Mouse (Mus musculus) stomach, embryonic 16.5 days (tissue): ENCODE measurements around the gene Uso1. TPM values are rescaled to one million over a fixed set of nuclear protein-coding genes. Genes with fewer than 3 reads are reported as not detected.

ENCODE experiments used
- ATAC-seq: fragments of 200-750 bp; cut with Nextera tagmentation; 2 replicates; pipeline ENCODE4 v1.8.0; 2017; ENCODE audit warnings: moderate number of reproducible peaks, moderate TSS enrichment; ENCODE audit not compliant: insufficient read depth, low FRiP score
- H3K27ac ChIP-seq: fragments of 300-500 bp; sonication (generic); 2 replicates; pipeline ENCODE4 v1.5.1; 2014; ENCODE audit warnings: low read length
- H3K27me3 ChIP-seq: fragments of 300-500 bp; sonication (generic); 2 replicates; pipeline ENCODE4 v1.6.1; 2014; ENCODE audit warnings: low read length, control low read depth, mixed read lengths; ENCODE audit not compliant: control insufficient read depth, insufficient read depth
- H3K36me3 ChIP-seq: fragments of 300-500 bp; sonication (generic); 2 replicates; pipeline ENCODE4 v1.6.1; 2014; ENCODE audit warnings: low read length; ENCODE audit not compliant: control insufficient read depth, insufficient read depth
- H3K4me1 ChIP-seq: fragments of 300-500 bp; sonication (generic); 2 replicates; pipeline ENCODE4 v1.6.1; 2014; ENCODE audit warnings: low read length, control low read depth, mixed read lengths; ENCODE audit not compliant: control insufficient read depth, insufficient read depth
- H3K4me2 ChIP-seq: fragments of 300-500 bp; sonication (generic); 2 replicates; pipeline ENCODE4 v1.6.1; 2014; ENCODE audit warnings: low read depth, low read length, mixed read lengths
- H3K4me3 ChIP-seq: fragments of 300-500 bp; sonication (generic); replicated peaks from 2 replicates; pipeline ENCODE4 v1.5.1; 2014; ENCODE audit warnings: mild to moderate bottlenecking, low read length
- H3K9ac ChIP-seq: fragments of 300-500 bp; sonication (generic); 2 replicates; pipeline ENCODE4 v1.6.1; 2014; ENCODE audit warnings: low read length
- H3K9me3 ChIP-seq: fragments of 300-500 bp; sonication (generic); replicated peaks from 2 replicates; pipeline ENCODE4 v1.6.1; 2016; ENCODE audit warnings: low read length, control low read depth; ENCODE audit not compliant: control insufficient read depth
- WGBS: fragments of 180-500 bp; shearing (Covaris S2); extraction: QIAGEN DNeasy Blood & Tissue Kit; methylation state at CpG from one replicate; pipeline ENCODE4 v1.1.7; 2014; 5-methylcytosine and 5-hydroxymethylcytosine counted together
- polyA plus RNA-seq: library from polyadenylated mRNA; unstranded; fragments of >200 nt; fragmentation: Nextera tagmentation; extraction: Ambion mirVana; gene quantifications from 2 replicates; pipeline ENCODE4 v1.2.1, GENCODE M21; 2015

The Uso1 gene
- polyA plus RNA-seq, 1 experiment from 2014 or later: 50.7 TPM

DNA sequence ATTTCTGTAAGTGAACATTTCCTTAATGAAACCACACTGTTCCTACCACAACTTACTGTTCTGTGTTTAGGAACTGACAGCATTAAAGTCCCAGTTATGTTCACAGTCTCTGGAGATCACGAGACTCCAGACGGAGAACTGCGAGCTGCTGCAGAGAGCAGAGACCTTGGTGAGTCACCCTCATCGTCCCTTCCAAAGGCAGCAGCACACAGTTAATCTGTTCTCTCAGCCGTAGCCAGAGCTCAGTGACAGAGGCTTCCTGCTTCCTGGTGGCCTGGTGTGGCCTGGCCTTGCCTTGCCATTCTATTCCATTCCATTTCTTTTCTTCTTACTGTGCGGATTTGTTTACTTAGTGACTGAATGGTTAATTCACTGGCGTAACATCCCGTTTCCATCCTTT lies 60.5 kb downstream of the Uso1 start:
- H3K27me3 ChIP-seq: no peaks in the 10 kb centered on the region
- H3K4me2 ChIP-seq: no peak overlapping the region
- H3K4me3 ChIP-seq: no peak overlapping the region
- H3K4me1 ChIP-seq: no peaks in the 10 kb centered on the region
- H3K9ac ChIP-seq: no peak overlapping the region
- peaks cover 30% of the 10 kb centered on the region for H3K36me3 ChIP-seq
- no peak for ATAC-seq
- no peak overlapping the region for H3K27ac ChIP-seq
- H3K9me3 ChIP-seq: no peaks in the 10 kb centered on the region
- WGBS: 74% methylated on average over 8 of the region's 8 CpGs

DNA sequence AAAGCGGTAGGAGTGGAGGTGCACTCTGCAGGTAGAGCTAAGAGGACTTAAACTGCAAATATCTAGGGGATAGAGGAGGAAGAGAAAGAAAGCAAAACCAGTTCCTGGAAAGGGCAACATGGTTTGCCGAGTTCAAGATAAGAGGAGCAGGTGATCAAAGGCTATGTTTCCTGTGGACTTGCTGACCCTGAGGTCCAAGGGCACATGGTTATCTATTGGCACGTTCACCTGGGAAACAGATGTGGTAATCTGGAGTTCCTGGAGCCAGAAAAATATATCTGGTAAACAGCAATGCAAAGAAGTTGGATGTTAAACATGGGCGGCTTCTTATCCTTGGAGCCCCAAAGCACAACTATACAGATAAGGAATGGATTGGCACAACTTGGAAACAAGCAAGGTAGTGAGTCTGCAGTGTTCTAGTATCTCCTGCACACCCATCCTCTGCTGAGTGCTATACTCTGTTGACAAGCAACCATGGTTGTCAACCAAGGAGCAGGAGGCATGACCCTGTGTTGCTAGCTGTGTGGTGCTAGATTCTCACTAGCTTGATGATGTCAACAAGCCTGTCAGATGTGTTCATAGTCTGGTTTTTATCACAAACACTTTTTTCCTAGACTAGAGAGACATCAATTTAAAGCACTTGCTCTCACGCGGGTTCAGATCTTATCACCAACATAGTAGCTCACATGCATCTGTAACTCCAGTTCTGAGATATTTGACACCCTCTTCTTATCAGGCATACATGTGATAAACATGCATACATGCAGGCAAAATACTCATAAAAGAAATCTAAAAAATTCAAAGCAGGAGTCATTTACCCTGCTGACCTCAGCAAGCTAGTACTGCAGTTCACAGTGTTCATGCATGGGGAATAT lies 66.7 kb downstream of the Uso1 start:
- no peak; the same call in 1 of the 2 replicates for ATAC-seq
- no peak overlapping the region for H3K27ac ChIP-seq
- H3K4me3 ChIP-seq: no peak overlapping the region
- H3K36me3 ChIP-seq: peaks cover 15% of the 10 kb centered on the region
- no peak overlapping the region for H3K4me2 ChIP-seq
- 0 out of 2 replicates have a peak, but pooled peaks cover 3% of the 10 kb centered on the region for H3K4me1 ChIP-seq
- no peaks in the 10 kb centered on the region for H3K9me3 ChIP-seq
- WGBS: 67% methylated on average over 6 of the region's 6 CpGs
- no peaks in the 10 kb centered on the region for H3K27me3 ChIP-seq
- H3K9ac ChIP-seq: no peak overlapping the region

DNA sequence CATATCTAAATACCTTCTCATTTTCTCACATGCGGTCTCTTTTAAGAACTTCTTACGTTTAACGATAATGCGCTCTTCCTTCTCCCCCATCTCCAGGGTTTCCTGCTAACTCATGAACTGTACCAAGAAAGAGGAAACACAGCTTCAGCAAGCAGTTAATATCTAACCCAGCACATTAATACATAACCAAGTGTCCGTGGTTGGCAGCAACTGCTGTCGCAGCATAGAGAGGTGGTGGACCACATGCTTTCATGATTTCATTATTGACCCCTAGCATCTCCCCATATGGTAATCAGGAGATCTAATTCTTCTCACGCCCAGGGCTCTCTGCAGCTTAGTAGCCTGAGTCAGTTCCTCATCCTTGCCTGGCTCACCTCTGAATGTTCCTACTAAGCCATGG lies 67.4 kb downstream of the Uso1 start:
- peaks cover 15% of the 10 kb centered on the region for H3K36me3 ChIP-seq
- 0 out of 2 replicates have a peak, but pooled peaks cover 3% of the 10 kb centered on the region for H3K4me1 ChIP-seq
- H3K27me3 ChIP-seq: no peaks in the 10 kb centered on the region
- no peaks in the 10 kb centered on the region for H3K9me3 ChIP-seq
- ATAC-seq: no peak
- no peak overlapping the region for H3K4me2 ChIP-seq
- WGBS: 72% methylated on average over 7 of the region's 7 CpGs
- no peak overlapping the region for H3K9ac ChIP-seq
- no peak overlapping the region for H3K4me3 ChIP-seq
- H3K27ac ChIP-seq: no peak overlapping the region

DNA sequence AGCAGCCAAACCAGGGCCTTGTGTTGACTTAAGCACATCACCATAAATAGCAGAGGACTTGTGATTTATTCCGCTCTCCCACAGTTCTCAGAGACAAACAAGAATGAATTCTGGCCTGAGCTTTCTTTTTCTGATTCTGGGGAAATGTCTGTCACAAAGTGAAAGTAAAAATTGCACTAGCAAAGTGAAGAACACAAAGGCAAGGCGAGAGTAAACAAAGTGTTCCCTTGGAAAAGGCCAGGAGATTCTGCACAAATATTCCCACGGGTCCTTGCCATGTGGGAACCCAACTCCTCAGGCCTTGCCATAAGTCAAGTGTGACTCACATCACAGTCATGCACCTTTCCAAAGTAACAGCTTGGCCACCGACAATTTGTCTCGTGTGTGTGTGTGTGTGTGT lies 68.0 kb downstream of the Uso1 start:
- H3K4me3 ChIP-seq: no peak overlapping the region
- H3K27ac ChIP-seq: no peak overlapping the region
- H3K36me3 ChIP-seq: peaks cover 15% of the 10 kb centered on the region
- H3K9ac ChIP-seq: no peak overlapping the region
- no peak for ATAC-seq
- H3K4me2 ChIP-seq: no peak overlapping the region
- no peaks in the 10 kb centered on the region for H3K27me3 ChIP-seq
- H3K9me3 ChIP-seq: no peaks in the 10 kb centered on the region
- 0 out of 2 replicates have a peak, but pooled peaks cover 3% of the 10 kb centered on the region for H3K4me1 ChIP-seq
- 80% methylated on average over 5 of the region's 5 CpGs for WGBS

DNA sequence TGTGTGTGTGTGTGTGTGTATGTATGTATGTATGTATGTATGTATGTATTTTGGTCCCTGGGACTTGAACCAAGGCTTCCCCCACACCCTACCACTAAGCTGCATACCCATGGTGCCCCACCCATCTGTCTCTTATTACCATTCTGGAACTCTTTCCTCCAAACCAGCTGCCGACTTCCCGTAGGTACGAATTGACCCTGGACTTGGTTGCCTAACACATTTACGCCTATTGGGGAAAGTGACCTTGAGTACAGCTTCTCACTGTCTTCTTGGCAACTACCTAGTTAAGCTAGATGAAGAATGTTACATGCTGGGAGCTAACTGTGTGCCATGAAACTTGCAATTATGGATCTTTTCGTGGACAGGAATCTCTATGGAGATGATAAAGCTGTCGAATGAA lies 68.4 kb downstream of the Uso1 start:
- Histone ChIP-seq H3K9ac (no peak overlapping the region), H3K4me2 (no peak overlapping the region), H3K27me3 (no peaks in the 10 kb centered on the region), H3K36me3 (peaks cover 12% of the 10 kb centered on the region), H3K4me3 (no peak overlapping the region), H3K27ac (no peak overlapping the region), H3K4me1 (0 out of 2 replicates have a peak, but pooled peaks cover 3% of the 10 kb centered on the region), H3K9me3 (no peaks in the 10 kb centered on the region)
- WGBS: 87% methylated on average over 6 of the region's 6 CpGs
- ATAC-seq: no peak

DNA sequence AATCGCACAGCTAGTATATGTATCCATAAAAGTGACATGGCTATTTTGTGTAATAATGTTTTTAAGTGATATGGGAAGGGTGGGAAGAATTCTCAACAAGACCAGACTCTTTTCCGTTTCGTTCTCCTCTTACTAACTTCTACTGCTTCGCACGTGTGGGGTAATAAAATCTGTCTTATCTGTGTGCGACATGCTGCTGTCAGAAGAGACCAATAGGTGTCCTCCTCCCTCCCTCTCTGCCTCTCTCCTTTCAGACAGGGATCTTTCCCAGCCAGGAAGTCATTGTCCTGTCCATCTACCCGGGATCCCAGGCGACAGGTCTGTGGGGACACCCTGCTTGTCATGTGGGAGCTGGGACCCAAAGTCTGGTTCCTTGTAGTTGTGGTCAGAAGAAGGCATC lies 72.5 kb downstream of the Uso1 start:
- Histone ChIP-seq H3K4me1 (0 out of 2 replicates have a peak, but pooled peaks cover 3% of the 10 kb centered on the region), H3K9me3 (no peaks in the 10 kb centered on the region), H3K9ac (no peak overlapping the region), H3K27me3 (no peaks in the 10 kb centered on the region), H3K4me2 (no peak overlapping the region), H3K4me3 (no peak overlapping the region), H3K36me3 (no peaks in the 10 kb centered on the region), H3K27ac (no peak overlapping the region)
- 69% methylated on average over 8 of the region's 8 CpGs for WGBS
- ATAC-seq: no peak

DNA sequence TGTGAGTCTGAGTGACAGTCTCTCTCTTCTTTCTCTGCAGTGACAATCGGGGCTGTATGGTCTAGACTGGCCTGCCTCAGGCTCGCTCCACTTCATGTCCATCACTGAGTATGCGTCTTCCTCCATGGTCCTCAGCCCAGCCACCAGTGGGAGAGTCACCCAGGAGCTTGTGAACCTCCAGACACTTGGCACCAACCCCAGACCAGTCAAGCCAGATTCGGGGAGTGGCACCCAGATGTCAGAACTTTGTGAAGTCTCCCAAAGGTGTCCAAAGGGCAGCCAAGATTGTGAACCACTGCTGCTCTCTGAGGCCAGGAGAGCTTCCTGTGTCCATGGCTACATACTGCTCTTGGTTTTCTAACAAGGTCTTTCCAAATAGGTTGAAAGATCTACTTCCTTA lies 74.5 kb downstream of the Uso1 start:
- no peaks in the 10 kb centered on the region for H3K36me3 ChIP-seq
- no peak overlapping the region for H3K27ac ChIP-seq
- WGBS: 82% methylated on average over 4 of the region's 4 CpGs
- no peaks in the 10 kb centered on the region for H3K9me3 ChIP-seq
- H3K9ac ChIP-seq: no peak overlapping the region
- no peak for ATAC-seq
- H3K4me3 ChIP-seq: no peak overlapping the region
- H3K4me2 ChIP-seq: no peak overlapping the region
- H3K27me3 ChIP-seq: no peaks in the 10 kb centered on the region
- H3K4me1 ChIP-seq: no peaks in the 10 kb centered on the region

DNA sequence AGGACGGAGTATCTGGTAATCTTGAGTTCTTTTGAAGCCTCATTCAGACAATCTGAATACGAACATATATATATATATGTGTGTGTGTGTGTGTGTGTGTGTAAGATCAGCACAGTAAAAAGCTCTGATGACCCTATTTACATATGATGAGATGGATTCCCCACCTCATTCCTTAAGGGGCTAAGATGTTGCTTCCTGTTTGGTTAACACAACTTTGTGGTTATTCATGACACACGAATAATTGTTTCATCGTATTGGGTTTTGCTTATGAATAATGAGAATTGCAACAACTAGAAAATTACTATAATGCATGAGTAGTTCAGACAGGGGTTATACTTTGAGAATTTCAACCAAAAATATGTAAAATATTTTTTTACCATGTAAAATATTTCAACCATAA lies 77.6 kb downstream of the Uso1 start, which contains the start of gene U90926:
Gene U90926 (minus strand): TSS at position 101 of the 400 bp plus-strand sequence.
- no peak for ATAC-seq
- no peak within 1 kb of the TSS for H3K4me2 ChIP-seq

DNA sequence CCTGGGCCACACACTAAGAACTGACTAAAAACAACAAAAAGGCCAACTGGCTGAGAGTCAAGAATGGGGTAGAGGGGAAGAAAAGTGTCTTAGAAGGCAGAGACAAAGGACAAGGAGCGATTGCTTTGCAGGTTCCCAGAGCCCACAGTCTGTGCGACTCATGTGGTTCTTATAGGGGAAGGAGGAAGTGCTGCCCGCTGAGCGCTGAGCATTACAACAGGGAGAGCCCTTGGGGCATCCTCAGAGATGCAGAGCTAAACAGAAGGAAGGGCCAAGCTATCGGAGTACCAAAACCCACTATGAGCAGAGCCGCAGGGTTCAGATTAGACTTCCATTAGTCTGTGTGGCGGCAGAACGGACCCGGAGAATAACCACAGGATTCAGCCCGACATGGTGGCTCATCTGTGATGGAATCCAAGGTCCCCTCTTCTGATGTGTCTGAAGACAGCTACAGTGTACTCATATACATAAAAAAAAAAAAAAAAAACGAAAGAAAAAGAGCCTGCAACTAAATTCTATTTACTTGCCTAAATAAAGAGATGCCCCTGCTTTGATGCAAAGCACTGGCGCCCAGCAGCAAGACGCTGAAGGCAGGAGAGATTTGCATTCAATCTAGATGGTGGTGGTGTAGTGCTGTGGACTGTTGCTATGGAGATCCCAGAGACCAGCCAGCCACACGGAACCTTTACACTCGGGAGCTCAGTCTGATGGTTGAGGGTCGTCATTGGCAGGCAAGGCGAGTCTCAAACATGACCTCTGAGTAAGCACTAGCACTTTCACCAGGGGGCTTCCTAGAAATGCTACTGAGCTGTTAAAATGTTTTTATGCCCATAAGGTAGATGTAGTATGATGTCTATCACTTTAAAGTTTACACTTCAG lies 81.4 kb downstream of the Uso1 start:
- Histone ChIP-seq H3K9ac (no peak overlapping the region), H3K9me3 (no peaks in the 10 kb centered on the region), H3K4me3 (no peak overlapping the region), H3K36me3 (no peaks in the 10 kb centered on the region), H3K27ac (no peak overlapping the region), H3K4me1 (no peaks in the 10 kb centered on the region), H3K4me2 (no peak overlapping the region), H3K27me3 (no peaks in the 10 kb centered on the region)
- no peak for ATAC-seq
- WGBS: 60% methylated on average over 17 of the region's 17 CpGs

More for the DNA sequence above, 77.6 kb downstream of the Uso1 start, which contains the start of gene U90926:
- no peaks in the 10 kb centered on the region for H3K9me3 ChIP-seq
- no peaks in the 10 kb centered on the region for H3K36me3 ChIP-seq
- 84% methylated on average over 4 of the region's 4 CpGs for WGBS
- no peaks in the 10 kb centered on the region for H3K4me1 ChIP-seq
- no peak within 1 kb of the TSS for H3K9ac ChIP-seq
- no peak within 1 kb of the TSS for H3K27ac ChIP-seq
- no peak within 1 kb of the TSS for H3K4me3 ChIP-seq
- H3K27me3 ChIP-seq: no peaks in the 10 kb centered on the region
